Mouse (Mus musculus) cerebral cortex, adult 2 months (tissue): Measurements from ENCODE around the gene Zscan10.

Source experiments
- whole genome bisulfite sequencing: fragments of 180-500 bp; shearing (Covaris S2); methylation state at CpG from one replicate; pipeline ENCODE4 v1.1.7; 2018; 5-methylcytosine and 5-hydroxymethylcytosine counted together

Gene Zscan10

GRCm38 (mm10) chr17:23653324-23653723 lies 52.7 kb downstream of the Zscan10 start:
- 67% methylated on average over 2 of the region's 2 CpGs for WGBS

DNA sequence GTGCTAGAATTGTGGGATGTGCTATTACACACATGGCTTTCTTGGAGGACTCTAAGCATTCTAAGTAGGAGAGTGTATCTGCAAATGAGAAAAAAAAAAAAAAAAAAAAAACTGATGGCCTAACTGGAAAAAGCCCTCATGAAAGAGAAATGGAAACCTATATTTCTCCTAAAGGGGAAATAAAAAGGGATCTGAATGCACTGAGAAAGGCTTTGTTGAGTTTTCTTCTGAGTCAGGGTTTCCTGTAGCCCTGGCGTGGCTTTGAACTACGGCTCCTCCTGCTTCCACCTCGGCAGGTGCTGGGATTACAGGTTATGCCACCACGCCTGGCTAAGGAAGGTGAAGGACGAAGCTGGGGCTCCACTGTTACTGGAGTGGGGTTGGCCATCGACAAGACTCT lies 53.3 kb downstream of the Zscan10 start:
- WGBS, result 72% methylated on average over 6 of the region's 6 CpGs

GRCm38 (mm10) chr17:23654410-23654809 lies 53.8 kb downstream of the Zscan10 start:
- WGBS, result 62% methylated on average over 2 of the region's 2 CpGs

- 89% methylated on average over 3 of the region's 3 CpGs for WGBS
Measured at GRCm38 (mm10) chr17:23658450-23658849, 57.8 kb downstream of the Zscan10 start.

DNA sequence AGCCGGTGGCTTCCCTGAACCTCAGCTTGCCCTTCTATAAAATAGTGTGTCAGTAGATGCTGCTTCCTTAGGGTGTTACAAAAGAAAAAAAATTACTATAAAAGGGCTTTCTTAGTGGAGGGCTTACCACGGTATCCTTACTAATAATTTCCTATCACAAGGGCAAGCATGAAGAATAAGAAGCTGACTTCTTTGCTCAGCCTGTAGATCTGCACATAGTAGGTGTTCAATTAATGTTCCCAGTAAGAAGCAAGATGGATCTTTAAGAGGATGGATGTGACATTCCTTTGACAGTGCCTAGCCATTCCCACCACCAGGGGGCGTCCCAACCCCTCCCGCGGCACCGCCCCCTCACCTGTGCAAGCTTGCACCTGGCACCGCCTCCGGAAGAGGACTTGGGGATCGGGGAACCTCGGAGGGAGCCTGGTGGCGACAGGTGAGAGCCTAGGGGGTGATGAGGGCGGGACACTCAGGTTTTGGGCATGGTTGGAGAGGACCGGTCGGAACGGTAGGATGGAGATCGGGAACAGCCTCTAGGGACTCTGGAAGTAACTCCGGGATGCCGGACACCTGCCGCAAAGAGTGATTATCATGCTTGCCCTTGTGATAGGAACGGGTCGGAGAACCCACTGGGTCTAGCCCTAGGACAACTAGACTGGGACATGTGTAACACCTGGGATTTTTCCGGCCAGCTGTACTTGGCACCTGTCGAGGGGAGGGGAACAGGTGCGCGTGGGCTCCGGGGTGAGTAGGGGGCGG lies 59.6 kb downstream of the Zscan10 start, which contains the start of gene Bicdl2:
Gene Bicdl2, plus strand, starts transcription at position 390 of the 759 bp plus-strand sequence.
- WGBS, result 4% methylated on average over 27 of the region's 27 CpGs
